In the genomic region with DNA sequence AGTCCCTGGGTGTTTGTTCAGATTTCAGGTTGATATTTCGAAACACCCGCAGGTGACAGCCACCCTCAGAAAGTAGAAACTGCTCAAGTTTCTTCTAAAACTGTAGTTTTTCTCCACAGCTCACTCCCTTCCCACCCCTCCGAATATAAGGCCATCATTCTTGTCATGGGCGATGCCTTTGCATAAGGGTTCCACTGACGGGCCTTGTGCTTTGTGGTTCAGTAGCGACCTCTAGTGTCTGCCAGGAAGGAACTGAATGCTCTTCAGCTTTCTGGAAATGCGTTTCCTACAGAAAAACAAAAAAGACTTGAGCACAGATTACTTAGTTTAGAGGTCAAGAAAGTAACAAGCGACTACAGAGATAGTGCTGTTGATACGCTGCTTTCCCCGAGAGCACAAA, we compare ENCODE assay signal across 10 mouse cellular contexts.
DNase-seq lines count a peak whose midpoint lies in the region; ATAC-seq and TF ChIP-seq lines count a peak whose summit lies in the region.
"Had no signal": no experiment of that assay in that cellular context is flagged by ENCODE, and none has a peak within 500 bp of the region (broad histone marks: within the 10 kb centered on the region; RNA-seq: fewer than 3 reads in every experiment).

No protein-coding gene starts in this region.

- no peaks in the 10 kb centered on the region for H3K9me3 ChIP-seq in intestine, postnatal 0 days (ENCODE audit: control insufficient read depth)
- H3K9me3 ChIP-seq in intestine, embryonic 16.5 days (ENCODE audit: control insufficient read depth, low read length): no peaks in the 10 kb centered on the region
- H3K9me3 ChIP-seq in hindbrain, postnatal 0 days (ENCODE audit: low read length): no peaks in the 10 kb centered on the region
- H3K9me3 ChIP-seq: lung, embryonic 15.5 days had no signal

- no peak overlapping the region for H3K4me2 ChIP-seq in intestine, postnatal 0 days (replicated peaks; ENCODE audit: low read depth)
- no peak overlapping the region for H3K4me2 ChIP-seq in intestine, embryonic 16.5 days (ENCODE audit: low read depth, low read length)
- no peak overlapping the region for H3K4me2 ChIP-seq in hindbrain, postnatal 0 days (ENCODE audit: low read depth, low read length)
- H3K4me2 ChIP-seq: lung, embryonic 15.5 days had no signal

- H3K27me3 ChIP-seq in intestine, postnatal 0 days (replicated peaks; ENCODE audit: control insufficient read depth, insufficient read depth, low read length): no peaks in the 10 kb centered on the region
- H3K27me3 ChIP-seq in intestine, embryonic 16.5 days (replicated peaks; ENCODE audit: control insufficient read depth, insufficient read depth, low read length): no peaks in the 10 kb centered on the region
- no peaks in the 10 kb centered on the region for H3K27me3 ChIP-seq in C2C12 (ENCODE audit: control insufficient read depth, insufficient read depth, insufficient read length)
- H3K27me3 ChIP-seq in hindbrain, postnatal 0 days (ENCODE audit: insufficient read depth, low read length): no peaks in the 10 kb centered on the region
- H3K27me3 ChIP-seq: lung, embryonic 15.5 days had no signal

- ATAC-seq in intestine, postnatal 0 days: no peak
- ATAC-seq in intestine, embryonic 16.5 days: no peak
- ATAC-seq in hindbrain, postnatal 0 days: peak; percentile 68; the same call in 1 of the 2 replicates

- no peak overlapping the region for H3ac ChIP-seq in C2C12 (ENCODE audit: control insufficient read depth, insufficient read length, low read depth)

- DNase-seq in NIH3T3 (ENCODE audit: low read depth): peak; percentile 52
- DNase-seq in hindbrain, postnatal 0 days (ENCODE audit: low spot score): peak; percentile 88
- DNase-seq in lung, postnatal 36 days: peak; percentile 49
- DNase-seq in c-Kit-positive CD71-positive TER-119-positive erythroid progenitor cells, embryonic 14.5 days (ENCODE audit: low spot score): no peak
- DNase-seq in urinary bladder, adult 2 months (ENCODE audit: low spot score): no peak

- no peaks in the 10 kb centered on the region for H3K4me1 ChIP-seq in intestine, postnatal 0 days (replicated peaks; ENCODE audit: control insufficient read depth, insufficient read depth, low read length)
- no peaks in the 10 kb centered on the region for H3K4me1 ChIP-seq in intestine, embryonic 16.5 days (ENCODE audit: control insufficient read depth, insufficient read depth, low read length)
- no peaks in the 10 kb centered on the region for H3K4me1 ChIP-seq in hindbrain, postnatal 0 days (ENCODE audit: insufficient read depth, low read length)
- H3K4me1 ChIP-seq: lung, embryonic 15.5 days had no signal

- no peaks in the 10 kb centered on the region for H3K79me3 ChIP-seq in C2C12 (ENCODE audit: low read depth)

- H3K27ac ChIP-seq in intestine, postnatal 0 days (ENCODE audit: low read depth, low read length): no peak overlapping the region
- H3K27ac ChIP-seq in intestine, embryonic 16.5 days (ENCODE audit: low read length): no peak overlapping the region
- no peak overlapping the region for H3K27ac ChIP-seq in hindbrain, postnatal 0 days
- H3K27ac ChIP-seq: lung, embryonic 15.5 days had no signal

- 40% methylated on average over 10 of the region's 10 CpGs for whole genome bisulfite sequencing in intestine, postnatal 0 days
- WGBS in intestine, embryonic 16.5 days: 41% methylated on average over 10 of the region's 10 CpGs
- 37% methylated on average over 10 of the region's 10 CpGs for WGBS in hindbrain, postnatal 0 days

- H3K9ac ChIP-seq in intestine, postnatal 0 days (ENCODE audit: low read depth, low read length): no peak overlapping the region
- no peak overlapping the region for H3K9ac ChIP-seq in intestine, embryonic 16.5 days (ENCODE audit: low read depth, low read length)
- no peak overlapping the region for H3K9ac ChIP-seq in hindbrain, postnatal 0 days (replicated peaks; ENCODE audit: low read length)
- H3K9ac ChIP-seq: lung, embryonic 15.5 days had no signal

- no peak overlapping the region for H3K4me3 ChIP-seq in intestine, postnatal 0 days (ENCODE audit: low read depth, low read length)
- no peak overlapping the region for H3K4me3 ChIP-seq in intestine, embryonic 16.5 days (ENCODE audit: low read length)
- no peak overlapping the region for H3K4me3 ChIP-seq in C2C12 (ENCODE audit: insufficient read depth, poor library complexity, severe bottlenecking)
- H3K4me3 ChIP-seq in hindbrain, postnatal 0 days (ENCODE audit: low read length): no peak overlapping the region
- H3K4me3 ChIP-seq: erythroblast, embryonic 14.5 days; lung, embryonic 15.5 days had no signal

- no peaks in the 10 kb centered on the region for H3K36me3 ChIP-seq in intestine, postnatal 0 days (ENCODE audit: control insufficient read depth, insufficient read depth)
- no peaks in the 10 kb centered on the region for H3K36me3 ChIP-seq in intestine, embryonic 16.5 days (ENCODE audit: control insufficient read depth, insufficient read depth, low read length)
- no peaks in the 10 kb centered on the region for H3K36me3 ChIP-seq in C2C12 (ENCODE audit: control insufficient read depth, insufficient read depth)
- no peaks in the 10 kb centered on the region for H3K36me3 ChIP-seq in hindbrain, postnatal 0 days (ENCODE audit: insufficient read depth, low read length)
- H3K36me3 ChIP-seq: lung, embryonic 15.5 days had no signal

- TF ChIP-seq CTCF in intestine, postnatal 0 days (IDR thresholded peaks at IDR 0.05; ENCODE audit: low read depth): peak; percentile 80
- TF ChIP-seq CTCF in C2C12 (IDR thresholded peaks at IDR 0.05; ENCODE audit: control insufficient read depth, insufficient read depth, insufficient read length): peak; percentile 26
- TF ChIP-seq CTCF in hindbrain, postnatal 0 days (IDR thresholded peaks at IDR 0.05; ENCODE audit: low read depth): peak; percentile 85

- no peaks in the 10 kb centered on the region for H3K79me2 ChIP-seq in C2C12 (ENCODE audit: control insufficient read depth, insufficient read depth)

TF ChIP-seq in C2C12, 6 proteins besides CTCF, POLR2A, EP300 and RAD21:
- TF ChIP-seq MYOD1 (IDR thresholded peaks at IDR 0.05; ENCODE audit: control insufficient read depth, insufficient read length, low read depth): no peak
- TF ChIP-seq FOSL1 (IDR thresholded peaks at IDR 0.05; ENCODE audit: insufficient read depth, low read length, poor library complexity, severe bottlenecking): no peak

Comparison
In these comparisons a context has a peak if more than half of its experiments do, and no peak if none do; other contexts are left out.
1. CTCF ChIP-seq: peak in every context shown above with its lines; median percentile 85 in hindbrain, postnatal 0 days; 80 in intestine, postnatal 0 days; 26 in C2C12.
2. DNase-seq: peak in NIH3T3 (single experiment), hindbrain, postnatal 0 days (single experiment) and lung, postnatal 36 days (single experiment); none in c-Kit-positive CD71-positive TER-119-positive erythroid progenitor cells, embryonic 14.5 days (single experiment) and urinary bladder, adult 2 months (single experiment).